Mouse (Mus musculus) left cerebral cortex, postnatal 25 days (tissue): ENCODE data around the gene Olfr695. TPM values are rescaled to one million over a fixed set of nuclear protein-coding genes. Genes with fewer than 3 reads are reported as not detected.
"Not testable (repeated sequence)": the region's sequence is repeated elsewhere in the genome, so short reads cannot be mapped to it uniquely, and the experiment has no call there.

Source experiments
- DNase-seq, 2 experiments: peaks; one replicate each; pipeline ENCODE4 v3.0.0; 2022; ENCODE audit warnings: low spot score in 2 of 2, mixed read lengths in 1 of 2
- intact Hi-C: fragments of 180-260 bp; cut with DNase I; formaldehyde crosslinking; loops from one replicate; pipeline ENCODE4 v1.15.1; 2025
- total RNA-seq, 2 experiments: library from RNA; stranded (reverse); gene quantifications; 2 replicates each; pipeline ENCODE4 v1.2.3; 2021

Gene Olfr695
- not detected for total RNA-seq

DNA sequence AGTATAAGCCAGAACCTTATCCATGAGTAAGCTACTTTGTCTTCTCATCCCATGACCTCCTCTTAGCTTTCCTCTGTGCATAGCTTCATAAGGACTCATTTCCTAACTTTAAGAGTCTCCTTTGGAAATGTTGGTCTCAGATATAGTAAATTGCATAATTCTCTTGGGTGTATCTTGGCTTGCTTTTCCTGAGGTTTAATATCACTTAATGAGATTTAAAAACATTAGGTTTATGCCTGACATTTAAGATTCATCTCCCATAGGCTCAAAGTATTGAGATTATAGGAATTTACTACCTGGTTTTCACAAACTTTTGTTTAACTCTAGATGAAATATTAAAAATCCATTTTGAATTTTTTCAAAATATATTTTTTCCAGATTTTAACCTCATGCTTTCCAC lies at the start of gene Olfr695:
TSS of gene Olfr695 (minus strand) at position 101 of the 400 bp plus-strand sequence.
- intact Hi-C loops: no loop called here
- no peak for DNase-seq

- DNase-seq, intact Hi-C loops: not testable (repeated sequence)
Observed at GRCm38 (mm10) chr7:106761008-106761407, 44.8 kb upstream of the Olfr695 start.

GRCm38 (mm10) chr7:106758800-106759199 lies 42.6 kb upstream of the Olfr695 start:
- DNase-seq: no peak
- intact Hi-C loops: no loop called here

GRCm38 (mm10) chr7:106755297-106755696 lies 39.1 kb upstream of the Olfr695 start, which contains the start of gene Olfr698:
Gene Olfr698, minus strand, starts transcription at chr7:106755397.
- DNase-seq: no peak
- intact Hi-C loops: no loop called here

DNA sequence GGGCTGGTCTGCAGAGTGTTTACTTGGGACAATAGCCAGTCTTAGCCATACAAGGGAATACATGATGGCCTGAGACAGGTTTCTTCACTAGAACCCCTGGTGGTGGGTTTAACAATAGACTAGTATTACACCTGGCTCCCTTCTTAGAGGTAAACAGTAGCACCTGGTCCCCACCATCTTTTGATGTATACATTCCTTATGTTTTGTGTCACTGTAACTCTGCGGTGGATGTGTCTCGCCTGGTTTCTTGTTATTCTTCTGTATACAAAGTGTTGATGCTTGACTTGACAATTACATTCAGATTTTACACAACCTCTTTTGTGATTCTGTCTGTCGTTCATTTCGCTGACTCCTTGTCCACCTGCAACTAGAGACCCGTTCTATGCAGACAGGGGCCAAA lies 29.6 kb upstream of the Olfr695 start:
- intact Hi-C loops: no loop called here

GRCm38 (mm10) chr7:106742343-106742742 lies 26.1 kb upstream of the Olfr695 start, which contains the start of gene Olfr697:
Gene Olfr697, minus strand, starts transcription at chr7:106742443.
- intact Hi-C loops: no loop called here
- no peak for DNase-seq

More for the DNA sequence above, 29.6 kb upstream of the Olfr695 start:
- no peak for DNase-seq

- intact Hi-C loops: no loop called here
- no peak for DNase-seq
Observed at GRCm38 (mm10) chr7:106737028-106737427, 20.8 kb upstream of the Olfr695 start.

GRCm38 (mm10) chr7:106733717-106734116 lies 17.5 kb upstream of the Olfr695 start:
- intact Hi-C loops: no loop called here
- no peak for DNase-seq

- DNase-seq, intact Hi-C loops: not testable (repeated sequence)
Observed at GRCm38 (mm10) chr7:106725654-106726053, 9.5 kb upstream of the Olfr695 start.

DNA sequence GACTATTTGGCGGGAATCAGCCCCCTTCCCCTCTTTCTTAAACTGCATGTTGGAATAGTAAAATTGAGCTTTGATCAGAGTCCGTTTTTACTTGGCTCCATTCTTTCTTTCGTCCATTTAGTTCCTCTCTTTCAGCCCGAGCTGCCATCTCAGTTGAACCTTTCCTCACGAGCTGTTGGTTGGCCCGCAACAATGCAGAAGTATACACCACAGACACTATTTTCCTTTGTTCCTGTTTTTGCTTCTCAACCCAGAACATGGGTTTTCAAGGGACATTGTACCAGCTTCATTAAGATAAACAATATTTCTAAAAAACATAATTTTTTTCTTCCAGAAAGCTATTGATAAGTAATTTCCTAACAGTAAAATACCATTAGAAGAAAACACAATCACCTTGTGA lies 4.7 kb downstream of the Olfr695 start:
- no peak for DNase-seq
- intact Hi-C loops: no loop called here

DNA sequence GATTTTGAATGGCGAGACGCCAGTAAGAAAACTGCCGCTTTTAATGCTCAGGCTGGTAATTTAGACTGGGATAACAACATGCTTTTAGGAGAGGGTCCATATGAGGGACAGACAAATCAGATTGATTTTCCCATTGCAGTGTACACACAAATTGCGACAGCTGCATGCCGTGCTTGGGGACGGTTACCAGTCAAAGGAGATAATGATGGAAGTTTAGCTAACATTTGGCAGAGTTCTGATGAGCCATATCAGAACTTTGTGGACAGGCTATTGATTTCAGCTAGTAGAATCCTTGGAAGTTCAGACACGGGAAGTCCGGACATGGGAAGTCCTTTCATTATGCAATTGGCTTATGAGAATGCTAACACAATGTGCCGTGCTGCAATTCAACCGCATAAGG lies 8.5 kb downstream of the Olfr695 start:
- intact Hi-C loops, DNase-seq: not testable (repeated sequence)

DNA sequence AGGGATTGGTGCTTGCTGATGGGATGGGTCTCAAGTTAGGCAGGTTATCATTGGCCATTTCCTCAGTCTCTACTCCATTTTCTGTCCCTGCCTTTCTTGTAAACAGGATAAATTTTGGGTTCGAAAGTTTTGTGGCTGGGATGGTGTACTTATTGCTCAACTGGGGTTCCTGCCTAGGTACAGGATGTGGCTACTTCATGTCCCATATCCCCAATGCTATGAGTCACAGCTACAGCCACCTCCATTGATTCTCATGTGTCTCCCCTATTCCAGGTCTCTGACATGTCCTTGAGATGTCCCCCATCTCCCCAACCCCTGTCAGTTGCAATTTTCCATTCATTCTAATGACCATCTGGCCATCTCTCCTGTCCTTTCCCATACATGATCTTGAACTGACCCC lies 19.3 kb downstream of the Olfr695 start:
- intact Hi-C loops: no loop called here
- DNase-seq: no peak

DNA sequence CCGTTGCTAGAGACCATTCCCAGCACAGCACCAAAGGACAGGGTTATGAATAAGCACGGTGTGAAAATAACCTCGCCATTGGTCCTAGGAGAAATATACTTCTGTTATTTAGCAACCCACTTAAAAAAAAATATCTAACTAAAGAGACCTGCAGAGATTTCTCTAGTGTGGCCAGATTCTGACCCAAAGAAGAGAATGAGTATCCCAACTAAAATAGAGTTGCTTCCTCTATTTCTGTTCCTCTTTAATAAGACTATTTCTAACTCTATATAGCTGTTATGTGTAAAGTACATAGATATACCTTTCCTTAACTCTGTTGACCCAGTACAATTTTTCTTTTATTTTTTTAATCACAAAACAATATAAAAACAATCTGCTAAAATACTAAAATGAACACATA lies 23.2 kb downstream of the Olfr695 start:
- intact Hi-C loops: no loop called here
- no peak for DNase-seq

GRCm38 (mm10) chr7:106691714-106692113 lies 24.5 kb downstream of the Olfr695 start, which contains the start of gene Olfr694:
Gene Olfr694, minus strand, starts transcription at chr7:106691814.
- intact Hi-C loops: no loop called here
- no peak for DNase-seq

DNA sequence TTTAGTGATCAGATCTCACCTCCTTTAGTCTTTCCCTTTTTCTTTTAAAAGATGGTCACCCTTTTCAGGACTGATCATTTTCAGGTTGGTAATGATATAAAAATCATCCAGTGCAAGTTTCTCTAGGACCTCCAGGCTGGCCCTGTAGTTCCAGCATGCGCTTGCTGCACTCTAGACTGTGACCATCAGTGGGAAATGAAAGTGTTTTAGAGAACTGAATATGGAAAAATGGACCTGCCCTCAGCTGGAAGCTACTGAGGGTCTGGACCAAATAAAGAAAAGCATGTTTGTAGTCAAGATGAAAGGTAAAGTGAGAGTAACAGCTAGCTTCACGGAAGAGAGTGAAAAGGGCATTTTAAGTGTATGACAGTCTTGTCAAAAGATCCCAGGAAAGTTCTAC lies 30.8 kb downstream of the Olfr695 start:
- intact Hi-C loops: no loop called here
- no peak for DNase-seq

DNA sequence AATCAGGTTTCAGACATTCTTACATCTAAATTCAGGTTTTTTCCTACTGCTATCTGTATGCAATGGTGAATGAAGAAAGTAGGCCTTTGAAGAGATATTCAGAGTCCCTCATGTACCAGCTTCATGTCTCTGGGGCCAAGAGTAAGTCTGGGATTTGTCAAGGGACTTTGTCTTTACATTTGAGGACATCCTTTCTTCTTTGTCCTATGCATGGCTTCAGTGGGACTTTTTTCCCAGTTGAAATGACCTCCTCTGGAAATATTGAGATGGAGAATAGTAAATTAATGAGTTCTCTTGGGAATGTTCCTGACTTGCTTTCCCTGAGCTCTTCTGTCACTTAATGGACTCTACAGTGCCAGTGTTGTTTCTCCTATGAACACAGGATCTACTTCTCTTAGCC lies 35.7 kb downstream of the Olfr695 start, which contains the start of gene Olfr693:
TSS of gene Olfr693 (minus strand) at position 101 of the 400 bp plus-strand sequence.
- intact Hi-C loops: no loop called here
- DNase-seq: no peak

Other genes starting within 250 kb of the Olfr695 start
- gene Olfr693, start 35.8 kb downstream of the Olfr695 start, total RNA-seq: not detected
- gene Olfr694, start 24.6 kb downstream of the Olfr695 start, total RNA-seq: not detected
- gene Olfr697, start 26.0 kb upstream of the Olfr695 start, total RNA-seq: not detected
- not detected for gene Olfr698, start 39.0 kb upstream of the Olfr695 start, total RNA-seq
- not detected for gene Olfr699, start 76.8 kb upstream of the Olfr695 start, total RNA-seq
- not detected for gene Olfr700, start 92.4 kb upstream of the Olfr695 start, total RNA-seq
- gene Olfr701, start 97.7 kb upstream of the Olfr695 start, total RNA-seq: not detected
- not detected for gene Olfr702, start 117.5 kb upstream of the Olfr695 start, total RNA-seq
- gene Olfr703, start 127.0 kb upstream of the Olfr695 start, total RNA-seq: not detected
- not detected for gene Olfr704, start 146.8 kb upstream of the Olfr695 start, total RNA-seq
- not detected for gene Olfr705, start 160.5 kb upstream of the Olfr695 start, total RNA-seq
- not detected for gene Olfr706, start 171.8 kb upstream of the Olfr695 start, total RNA-seq
- not detected for gene Olfr707, start 184.8 kb upstream of the Olfr695 start, total RNA-seq
- gene Olfr1532-ps1, start 191.6 kb upstream of the Olfr695 start, total RNA-seq: not detected
- gene Olfr709-ps1, start 215.8 kb upstream of the Olfr695 start, total RNA-seq: not detected
- not detected for gene Olfr710, start 231.9 kb upstream of the Olfr695 start, total RNA-seq
- not detected for gene Olfr6, start 247.5 kb upstream of the Olfr695 start, total RNA-seq